Mouse (Mus musculus) pancreas, adult 10 weeks (tissue): ENCODE data around the gene Utp15. TPM values are rescaled to one million over a fixed set of nuclear protein-coding genes. Genes with fewer than 3 reads are reported as not detected.

Experiments used
- polyA plus RNA-seq: library from polyadenylated mRNA; stranded (reverse); fragments of 350-450 nt; fragmentation: Illumina TruSeq; extraction: RNeasy Lipid Tissue Mini Kit (QIAGEN cat#74804); gene quantifications from one replicate; pipeline ENCODE4 v1.2.3, GENCODE M21; 2015; ENCODE audit warnings: low read depth, low replicate concordance; ENCODE audit not compliant: insufficient read depth

Gene Utp15
- polyA plus RNA-seq = 3.9 TPM

DNA sequence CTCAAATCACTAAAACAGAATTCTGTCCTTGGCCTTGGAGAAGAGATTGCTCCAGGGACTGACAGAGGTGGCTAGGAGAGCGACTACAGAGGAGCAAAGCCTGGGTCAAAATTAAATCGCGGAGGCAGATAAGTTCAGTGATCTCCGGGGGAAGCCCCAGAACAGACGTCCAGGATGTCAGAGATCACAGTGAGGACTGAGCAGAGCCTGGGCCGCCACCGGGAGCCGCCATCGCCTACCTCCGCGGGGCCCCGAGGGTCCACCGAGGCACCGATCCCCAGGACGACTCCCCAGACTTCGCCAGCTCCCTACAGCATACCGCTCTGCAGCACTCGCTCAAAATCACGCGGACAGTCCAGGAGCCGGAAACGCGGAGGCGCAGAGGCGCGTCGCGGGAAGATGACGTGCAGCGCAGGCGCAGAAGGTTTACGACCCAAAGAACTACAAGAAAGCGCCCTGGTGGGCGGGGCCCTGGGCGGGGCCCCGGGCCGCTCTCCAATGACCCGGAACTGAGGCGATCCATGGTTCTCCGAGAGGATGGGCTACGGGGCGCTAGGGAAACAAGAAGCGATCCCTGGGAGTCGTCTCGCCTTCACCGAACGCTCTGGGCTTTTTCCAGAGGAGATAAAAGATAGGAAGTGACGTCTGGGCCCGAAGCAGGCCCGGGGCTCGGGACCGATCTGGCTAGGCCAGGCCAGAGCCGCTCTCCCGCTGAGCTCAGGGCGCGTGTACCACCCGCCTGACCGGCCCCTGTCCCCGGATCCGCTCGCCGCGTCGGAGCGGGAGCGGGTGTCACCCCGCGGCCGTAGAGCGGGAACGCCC lies at the start of gene Utp15, which contains the start of gene Ankra2:
Utp15 (minus strand) TSS at position 406 of the 822 bp plus-strand sequence.
Ankra2 (plus strand) TSS at position 439 of the 822 bp plus-strand sequence.

DNA sequence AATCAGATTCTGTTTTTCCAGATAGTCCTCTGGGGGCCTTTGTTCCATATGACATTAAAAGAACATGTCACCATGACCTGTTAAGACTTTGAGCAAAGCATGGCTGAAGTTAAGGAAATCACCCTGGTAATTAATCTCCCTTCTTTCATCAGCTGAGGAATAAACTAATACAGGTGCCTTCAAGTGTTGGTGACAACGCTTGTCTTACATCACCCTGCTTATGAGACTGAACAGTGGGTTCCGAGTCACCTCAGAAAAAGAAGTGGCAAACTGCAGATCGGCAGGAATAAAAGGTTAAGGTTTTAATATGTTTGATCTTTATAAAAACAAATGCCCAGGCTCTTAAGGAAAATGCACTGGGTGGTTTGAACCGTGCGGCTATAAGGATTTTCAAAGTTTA lies 16.8 kb upstream of the Utp15 start, which contains the start of gene Gm21976:
Gm21976 (plus strand) TSS at position 202 of the 400 bp plus-strand sequence.

DNA sequence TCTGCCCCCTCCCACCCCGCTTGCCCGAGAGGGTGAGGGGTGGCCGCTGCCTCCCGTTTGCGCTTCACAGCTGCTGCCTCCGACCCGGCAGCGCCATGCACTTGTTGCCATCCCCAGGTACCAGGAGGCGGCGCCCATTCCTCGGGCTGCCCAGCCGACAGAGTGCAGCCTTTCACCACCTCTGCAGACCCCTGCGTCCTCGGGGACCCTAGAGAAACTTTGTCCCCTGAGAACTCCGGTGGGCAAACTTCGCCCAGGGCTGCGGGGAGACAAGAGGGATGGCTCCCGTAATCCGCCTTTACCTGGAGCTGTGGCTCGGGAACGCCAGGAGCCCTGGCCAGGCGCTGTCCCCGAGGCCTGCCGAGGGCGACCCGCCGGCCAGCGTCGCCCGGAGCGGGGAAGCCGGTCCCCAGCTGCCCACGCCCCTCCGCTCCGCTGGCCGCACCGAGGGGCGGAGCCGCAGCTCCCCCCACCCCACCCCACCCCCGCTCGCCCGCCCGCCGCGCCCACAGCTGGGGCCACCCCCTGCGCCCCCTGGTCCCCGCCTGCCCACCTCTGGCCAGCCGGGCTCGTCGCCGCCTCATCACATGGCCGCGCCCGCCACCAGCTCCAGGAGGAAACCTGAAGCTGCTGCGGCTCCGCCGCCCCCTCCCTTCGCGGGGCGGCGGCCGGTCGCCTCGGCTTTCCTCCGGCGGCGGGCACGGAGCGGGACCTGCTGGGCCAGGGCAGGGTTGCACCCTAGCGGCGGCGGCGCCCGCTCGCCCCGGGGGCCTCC lies 56.9 kb downstream of the Utp15 start, which contains the start of gene Arhgef28:
Arhgef28 (minus strand) TSS at position 669 of the 775 bp plus-strand sequence.

Other genes with a start within 250 kb of the Utp15 start
- 3.8 TPM for gene Arhgef28, start 56.6 kb downstream of the Utp15 start, polyA plus RNA-seq
- gene Ankra2, start within 50 bp of the Utp15 start, polyA plus RNA-seq = 7.5 TPM
- gene Gm21976, start 16.8 kb upstream of the Utp15 start, polyA plus RNA-seq = not detected
- 100 TPM for gene Btf3, start 54.0 kb upstream of the Utp15 start, polyA plus RNA-seq
- not detected for gene Foxd1, start 91.2 kb upstream of the Utp15 start, polyA plus RNA-seq
- gene Gm10320, start 229.0 kb upstream of the Utp15 start, polyA plus RNA-seq = not detected